Mouse (Mus musculus) hindbrain, embryonic 14.5 days (tissue): Measurements from ENCODE around the gene Prelp. TPM values are rescaled to one million over a fixed set of nuclear protein-coding genes. Genes with fewer than 3 reads are reported as not detected.
A peak's percentile ranks its signal among the peaks of the same experiment; 100 is the strongest.

Source experiments
- ATAC-seq: fragments of 200-750 bp; cut with Nextera tagmentation; 2 replicates; pipeline ENCODE4 v1.8.0; 2017; ENCODE audit warnings: moderate number of reproducible peaks, mild to moderate bottlenecking, moderate TSS enrichment, moderate library complexity; ENCODE audit not compliant: low FRiP score
- DNase-seq: peaks from one replicate; pipeline ENCODE4 v3.0.0-alpha.2; 2015; ENCODE audit warnings: low spot score
- H3K27ac ChIP-seq: fragments of 300-500 bp; sonication (generic); 2 replicates; pipeline ENCODE4 v1.5.1; 2014; ENCODE audit warnings: mild to moderate bottlenecking, moderate library complexity
- H3K27me3 ChIP-seq: fragments of 300-500 bp; sonication (generic); 2 replicates; pipeline ENCODE4 v1.6.1; 2014; ENCODE audit warnings: mild to moderate bottlenecking, low read length, mixed read lengths; ENCODE audit not compliant: control insufficient read depth, insufficient read depth
- H3K36me3 ChIP-seq: fragments of 300-500 bp; sonication (generic); replicated peaks from 2 replicates; pipeline ENCODE4 v1.6.1; 2014; ENCODE audit not compliant: control insufficient read depth, insufficient read depth
- H3K4me1 ChIP-seq: fragments of 300-500 bp; sonication (generic); replicated peaks from 2 replicates; pipeline ENCODE4 v1.6.1; 2014; ENCODE audit warnings: antibody characterized with exemption, low read length, mixed read lengths; ENCODE audit not compliant: control insufficient read depth, insufficient read depth
- H3K4me2 ChIP-seq: fragments of 300-500 bp; sonication (generic); replicated peaks from 2 replicates; pipeline ENCODE4 v1.6.1; 2014; ENCODE audit warnings: mild to moderate bottlenecking, moderate library complexity
- H3K4me3 ChIP-seq: fragments of 300-500 bp; sonication (generic); replicated peaks from 2 replicates; pipeline ENCODE4 v1.5.1; 2014; ENCODE audit warnings: mild to moderate bottlenecking, low read length
- H3K9ac ChIP-seq: fragments of 300-500 bp; sonication (generic); 2 replicates; pipeline ENCODE4 v1.6.1; 2014
- H3K9me3 ChIP-seq: fragments of 300-500 bp; sonication (generic); 2 replicates; pipeline ENCODE4 v1.6.1; 2016; ENCODE audit warnings: low read length; ENCODE audit not compliant: control insufficient read depth
- WGBS: fragments of 180-500 bp; shearing (Covaris S2); extraction: QIAGEN DNeasy Blood & Tissue Kit; methylation state at CpG from one replicate; pipeline ENCODE4 v1.1.7; 2014; 5-methylcytosine and 5-hydroxymethylcytosine counted together
- polyA plus RNA-seq: library from polyadenylated mRNA; unstranded; fragments of >200 nt; fragmentation: Nextera tagmentation; extraction: Ambion mirVana; gene quantifications from 2 replicates; pipeline ENCODE4 v1.2.1, GENCODE M21; 2014

Gene Prelp
- polyA plus RNA-seq, 1 experiment from 2014 or later: 15.6 TPM

DNA sequence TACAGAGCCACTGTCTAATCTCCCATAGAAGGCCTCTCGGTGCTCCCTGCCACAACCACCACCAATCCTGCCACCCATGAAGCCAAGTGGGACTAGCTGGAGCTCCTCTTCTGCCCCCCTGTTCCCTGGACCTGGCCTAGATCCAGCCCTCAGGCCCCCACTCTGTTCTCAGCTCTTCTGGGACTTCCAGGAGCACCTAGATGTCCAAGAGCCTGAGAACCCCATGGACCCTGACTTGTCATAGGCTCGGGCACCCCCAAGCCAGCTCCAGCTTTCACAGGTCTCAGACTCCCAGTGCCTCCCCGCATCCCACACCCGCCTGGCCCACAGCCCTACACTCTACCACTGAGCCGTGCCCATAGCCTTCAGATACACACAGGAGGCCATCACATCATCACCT, 1.9 kb upstream of the Prelp start:
- Histone ChIP-seq H3K27ac (no peak overlapping the region), H3K9me3 (no peaks in the 10 kb centered on the region; the same call in 1 of the 2 replicates), H3K36me3 (no peaks in the 10 kb centered on the region), H3K27me3 (no peaks in the 10 kb centered on the region), H3K4me3 (no peak overlapping the region), H3K4me1 (peaks cover 3% of the 10 kb centered on the region; the same call in 1 of the 2 replicates), H3K4me2 (no peak overlapping the region), H3K9ac (no peak overlapping the region)
- DNase-seq (no peak), ATAC-seq (no peak)
- 95% methylated on average over 5 of the region's 5 CpGs for WGBS

DNA sequence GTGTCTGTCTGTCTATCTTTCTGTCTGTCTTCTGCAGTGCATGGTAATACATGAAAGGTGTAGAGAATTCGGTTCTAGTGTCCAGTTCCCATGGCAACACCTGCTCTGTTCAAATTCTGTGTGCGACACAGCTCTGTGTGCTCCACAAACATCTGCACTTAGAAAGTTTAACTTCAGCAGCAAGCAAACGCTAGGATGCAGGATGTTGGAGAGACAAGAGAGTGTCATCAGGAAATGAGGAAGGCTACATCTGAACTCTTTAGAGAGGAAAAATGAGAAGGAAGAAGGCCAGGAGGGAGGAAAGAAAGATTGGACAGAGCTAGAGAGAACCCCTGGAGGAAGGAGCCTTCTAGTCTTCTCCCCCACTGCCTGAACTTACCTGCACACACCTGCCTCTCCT, 338 bp downstream of the Prelp start:
- H3K4me1 ChIP-seq: peaks cover 11% of the 10 kb centered on the region
- peak overlapping the region; percentile 70 for H3K27ac ChIP-seq
- no peaks in the 10 kb centered on the region for H3K36me3 ChIP-seq
- DNase-seq (no peak), ATAC-seq (no peak)
- WGBS: 24% methylated on average over 3 of the region's 3 CpGs
- no peaks in the 10 kb centered on the region for H3K9me3 ChIP-seq
- peak overlapping the region; percentile 17; the same call in 1 of the 2 replicates for H3K4me3 ChIP-seq
- no peaks in the 10 kb centered on the region for H3K27me3 ChIP-seq
- 0 out of 2 replicates have a peak overlapping the region, but pooled peaks have one; percentile 22 for H3K9ac ChIP-seq
- H3K4me2 ChIP-seq: peak overlapping the region; percentile 25

DNA sequence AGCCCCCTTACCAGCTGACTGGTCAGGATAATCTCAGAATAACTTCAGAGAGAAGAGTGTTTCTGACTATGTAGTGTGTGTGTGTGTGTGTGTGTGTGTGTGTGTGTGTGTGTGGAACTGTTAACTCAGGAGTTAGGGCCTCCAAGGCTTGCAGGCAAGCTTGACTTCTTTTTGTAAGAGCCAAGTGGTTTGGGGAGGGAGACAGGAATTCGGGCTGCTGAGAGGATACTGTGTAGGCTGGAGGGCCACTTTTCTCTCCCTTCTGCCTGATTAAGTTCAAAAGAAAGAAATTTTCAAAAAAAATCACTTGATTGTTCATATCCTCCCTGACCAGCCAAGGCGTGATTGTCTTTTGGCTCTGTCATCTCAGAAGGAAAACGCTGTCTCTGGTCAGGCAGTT, 813 bp downstream of the Prelp start:
- peaks cover 11% of the 10 kb centered on the region for H3K4me1 ChIP-seq
- peak overlapping the region; percentile 70; the same call in 1 of the 2 replicates for H3K27ac ChIP-seq
- no peaks in the 10 kb centered on the region for H3K27me3 ChIP-seq
- no peaks in the 10 kb centered on the region for H3K9me3 ChIP-seq
- no peaks in the 10 kb centered on the region for H3K36me3 ChIP-seq
- peak overlapping the region; percentile 25 for H3K4me2 ChIP-seq
- peak overlapping the region; percentile 17; the same call in 1 of the 2 replicates for H3K4me3 ChIP-seq
- DNase-seq (no peak), ATAC-seq (no peak)
- 28% methylated on average over 3 of the region's 3 CpGs for WGBS
- H3K9ac ChIP-seq: 0 out of 2 replicates have a peak overlapping the region, but pooled peaks have one; percentile 5

DNA sequence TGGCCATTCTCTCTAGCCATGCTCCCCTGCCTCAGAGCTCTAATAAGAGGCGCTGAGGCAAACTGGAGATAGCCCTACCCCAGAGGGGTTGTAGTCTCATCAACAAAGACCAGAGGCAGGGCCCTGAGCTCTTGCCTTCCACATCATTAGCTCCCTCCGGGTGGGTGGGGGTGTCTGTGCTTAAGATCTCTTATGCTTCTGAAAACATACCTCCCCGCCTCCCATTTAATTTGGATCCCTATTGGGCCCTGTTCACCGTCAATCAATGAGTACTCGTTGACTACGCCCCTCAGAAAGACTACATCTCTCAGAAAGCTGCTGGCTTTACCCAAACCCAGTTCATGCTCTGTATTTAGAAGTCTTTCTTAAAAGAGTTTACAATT, 3.1 kb downstream of the Prelp start:
- Histone ChIP-seq H3K9ac (no peak overlapping the region), H3K4me3 (no peak overlapping the region), H3K4me1 (peaks cover 11% of the 10 kb centered on the region), H3K27me3 (no peaks in the 10 kb centered on the region), H3K4me2 (peak overlapping the region; percentile 36), H3K36me3 (no peaks in the 10 kb centered on the region), H3K9me3 (no peaks in the 10 kb centered on the region), H3K27ac (0 out of 2 replicates have a peak overlapping the region, but pooled peaks have one; percentile 39)
- WGBS: 41% methylated on average over 6 of the region's 6 CpGs
- no peak for DNase-seq
- no peak for ATAC-seq

DNA sequence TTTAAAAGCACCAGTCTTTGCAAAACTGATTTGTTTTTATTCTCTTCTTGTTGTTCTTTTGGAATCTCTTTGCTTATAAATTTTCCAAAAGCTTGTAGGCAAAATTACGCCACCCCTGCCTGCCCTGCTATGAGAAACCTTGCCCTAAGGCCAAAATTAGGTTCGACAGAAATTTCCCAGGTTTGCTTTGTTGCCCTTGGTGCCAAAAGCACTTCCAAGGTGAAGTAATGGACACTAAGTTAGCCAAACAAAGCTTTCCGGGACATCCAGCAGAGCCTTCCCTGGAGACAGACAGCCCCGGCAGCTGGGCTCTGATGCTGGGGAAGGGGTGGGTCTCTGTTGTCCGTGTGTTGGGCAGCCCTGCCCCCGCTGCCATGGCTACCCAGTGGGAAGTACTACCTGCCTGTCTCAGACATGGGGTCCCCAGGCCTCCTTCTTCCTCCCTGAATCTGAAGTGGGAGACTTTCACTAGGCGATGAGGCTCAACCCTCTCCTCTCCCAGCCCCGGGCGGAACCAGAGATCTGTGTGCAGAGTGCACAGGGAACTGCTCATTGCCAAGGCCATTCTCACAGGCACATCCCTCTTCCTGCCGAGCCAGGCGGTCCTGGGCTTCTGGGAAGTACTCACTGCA, 3.6 kb downstream of the Prelp start:
- H3K27me3 ChIP-seq: no peaks in the 10 kb centered on the region
- peak overlapping the region; percentile 36 for H3K4me2 ChIP-seq
- peaks cover 11% of the 10 kb centered on the region for H3K4me1 ChIP-seq
- H3K4me3 ChIP-seq: no peak overlapping the region
- 0 out of 2 replicates have a peak overlapping the region, but pooled peaks have one; percentile 39 for H3K27ac ChIP-seq
- 20% methylated on average over 11 of the region's 11 CpGs for WGBS
- ATAC-seq (0 out of 2 replicates have a peak, but pooled peaks have one; percentile 25), DNase-seq (no peak)
- no peak overlapping the region for H3K9ac ChIP-seq
- no peaks in the 10 kb centered on the region for H3K36me3 ChIP-seq
- H3K9me3 ChIP-seq: no peaks in the 10 kb centered on the region

DNA sequence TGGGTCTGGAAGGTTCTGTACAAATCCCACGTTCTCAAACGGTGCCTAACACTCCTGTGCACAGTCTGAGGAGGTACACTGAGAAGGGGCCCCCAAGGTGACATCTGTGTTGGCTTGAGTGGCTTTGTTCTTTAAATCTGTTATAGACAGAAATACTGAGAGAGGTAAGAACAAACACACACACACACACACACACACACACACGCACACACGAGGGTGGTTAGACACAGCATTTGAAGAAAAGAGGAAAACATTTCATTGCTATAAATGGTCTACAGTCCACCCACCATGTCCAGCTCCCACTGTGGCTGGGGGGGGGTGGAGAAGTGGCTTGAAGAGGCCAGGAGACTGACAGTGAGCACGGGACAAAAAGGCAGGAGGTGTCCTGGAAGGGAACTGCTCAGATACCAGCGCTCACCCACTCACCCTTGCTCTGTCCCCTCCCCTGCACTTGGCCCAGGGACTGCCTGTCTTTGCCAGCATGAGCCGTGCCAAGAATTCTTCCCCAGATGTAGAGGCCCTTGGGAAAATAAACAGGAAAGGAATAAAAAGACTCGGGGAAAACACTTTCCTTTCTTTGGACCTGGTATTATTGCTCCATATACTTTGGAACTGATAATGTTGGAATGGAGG, 5.4 kb downstream of the Prelp start:
- no peak overlapping the region for H3K27ac ChIP-seq
- 60% methylated on average over 8 of the region's 8 CpGs for WGBS
- no peaks in the 10 kb centered on the region for H3K9me3 ChIP-seq
- DNase-seq (no peak), ATAC-seq (peak; percentile 60; the same call in 1 of the 2 replicates)
- H3K36me3 ChIP-seq: no peaks in the 10 kb centered on the region
- H3K9ac ChIP-seq: no peak overlapping the region
- H3K4me2 ChIP-seq: no peak overlapping the region
- no peaks in the 10 kb centered on the region for H3K27me3 ChIP-seq
- H3K4me3 ChIP-seq: no peak overlapping the region
- H3K4me1 ChIP-seq: peaks cover 11% of the 10 kb centered on the region

DNA sequence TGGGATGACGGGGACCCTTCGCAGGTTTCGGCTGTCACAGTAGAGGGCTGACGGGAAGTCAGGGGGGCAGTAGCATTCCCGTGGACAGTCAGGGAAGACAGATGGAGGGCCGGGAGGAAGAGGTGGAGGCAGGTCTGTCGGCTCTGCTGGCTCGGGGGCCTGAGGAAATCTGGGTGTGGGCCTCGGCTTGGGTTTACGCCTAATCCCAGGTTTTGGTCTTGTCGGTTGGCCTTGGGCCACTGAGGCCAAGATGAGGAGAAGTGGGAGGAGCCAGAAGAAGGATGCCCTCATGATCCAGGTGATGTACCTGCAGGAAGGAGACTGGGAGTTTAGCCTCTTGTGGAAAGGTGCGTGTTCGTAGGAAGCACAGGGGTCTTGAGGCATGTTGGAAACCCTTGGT, 6.1 kb downstream of the Prelp start:
- Histone ChIP-seq H3K36me3 (no peaks in the 10 kb centered on the region), H3K27me3 (no peaks in the 10 kb centered on the region), H3K4me2 (no peak overlapping the region), H3K4me1 (peaks cover 11% of the 10 kb centered on the region), H3K9ac (no peak overlapping the region), H3K9me3 (no peaks in the 10 kb centered on the region), H3K27ac (no peak overlapping the region), H3K4me3 (no peak overlapping the region)
- 91% methylated on average over 13 of the region's 13 CpGs for WGBS
- DNase-seq (no peak), ATAC-seq (no peak)

DNA sequence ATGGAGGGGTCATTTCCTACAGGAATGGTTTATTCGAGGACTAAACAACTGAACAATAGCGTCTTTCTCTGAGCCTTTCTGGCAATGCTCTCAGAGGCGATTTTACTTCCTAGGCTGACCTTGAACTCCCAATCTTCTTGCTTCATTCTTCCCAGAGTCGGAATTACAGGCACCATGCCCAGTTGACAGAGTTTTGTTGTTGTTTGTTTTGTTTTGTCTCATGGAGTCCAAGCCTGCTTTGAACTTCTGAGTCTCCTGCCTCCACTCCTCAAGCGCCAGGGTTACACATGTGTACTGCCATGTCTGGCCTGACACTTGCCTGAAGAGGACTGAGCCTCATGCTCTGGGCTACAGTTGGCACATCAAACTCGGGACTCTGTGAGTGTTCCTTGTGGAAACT, 8.2 kb downstream of the Prelp start:
- no peak for DNase-seq
- 0 out of 2 replicates have a peak, but pooled peaks cover 3% of the 10 kb centered on the region for H3K27me3 ChIP-seq
- no peak overlapping the region for H3K4me3 ChIP-seq
- H3K27ac ChIP-seq: no peak overlapping the region
- H3K36me3 ChIP-seq: no peaks in the 10 kb centered on the region
- no peak overlapping the region for H3K9ac ChIP-seq
- H3K9me3 ChIP-seq: no peaks in the 10 kb centered on the region
- WGBS: 74% methylated on average over 6 of the region's 6 CpGs
- H3K4me2 ChIP-seq: no peak overlapping the region
- ATAC-seq: no peak
- H3K4me1 ChIP-seq: peaks cover 18% of the 10 kb centered on the region

DNA sequence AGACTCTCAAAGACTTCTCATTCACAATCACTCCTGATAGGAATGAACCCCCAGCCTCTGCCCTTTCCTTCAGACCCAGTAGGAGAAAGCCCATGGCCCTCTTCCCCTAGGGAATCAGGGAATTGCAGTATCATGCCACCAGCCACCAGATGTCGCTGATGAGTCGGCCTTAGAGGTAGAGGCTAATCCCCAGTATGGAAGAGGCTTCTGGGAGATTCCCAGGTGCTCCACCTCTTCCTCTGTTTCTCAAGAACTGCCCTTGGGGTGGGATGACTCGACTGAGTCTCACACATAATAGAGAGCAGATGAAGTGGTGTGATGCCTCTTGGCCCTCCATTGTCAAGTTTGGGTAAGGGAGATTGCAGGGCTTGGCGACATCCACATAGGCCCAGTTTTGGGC, 9.8 kb downstream of the Prelp start:
- Histone ChIP-seq H3K9me3 (no peaks in the 10 kb centered on the region), H3K27me3 (0 out of 2 replicates have a peak, but pooled peaks cover 3% of the 10 kb centered on the region), H3K27ac (no peak overlapping the region), H3K36me3 (no peaks in the 10 kb centered on the region), H3K9ac (no peak overlapping the region), H3K4me1 (peaks cover 26% of the 10 kb centered on the region), H3K4me3 (no peak overlapping the region), H3K4me2 (no peak overlapping the region)
- DNase-seq (peak; percentile 82), ATAC-seq (no peak)
- WGBS: 25% methylated on average over 4 of the region's 4 CpGs
